Mouse (Mus musculus) thymus, adult 2 months (tissue): ENCODE measurements around the gene Sipa1l1.

ENCODE experiments used
- CTCF ChIP-seq: fragments of 200-500 bp; IDR thresholded peaks from 2 replicates; pipeline ENCODE4 v1.5.1; 2012; ENCODE audit warnings: mild to moderate bottlenecking, control low read depth, low read length, moderate library complexity, borderline replicate concordance; ENCODE audit not compliant: control insufficient read depth, poor library complexity, insufficient read depth; ENCODE audit errors: extremely low read depth
- POLR2A ChIP-seq: fragments of 200-500 bp; IDR thresholded peaks from 2 replicates; pipeline ENCODE4 v1.6.1; 2012; ENCODE audit warnings: mild to moderate bottlenecking, low read length, control low read depth, moderate library complexity; ENCODE audit not compliant: control insufficient read depth, poor library complexity, insufficient read depth; ENCODE audit errors: extremely low read depth

DNA sequence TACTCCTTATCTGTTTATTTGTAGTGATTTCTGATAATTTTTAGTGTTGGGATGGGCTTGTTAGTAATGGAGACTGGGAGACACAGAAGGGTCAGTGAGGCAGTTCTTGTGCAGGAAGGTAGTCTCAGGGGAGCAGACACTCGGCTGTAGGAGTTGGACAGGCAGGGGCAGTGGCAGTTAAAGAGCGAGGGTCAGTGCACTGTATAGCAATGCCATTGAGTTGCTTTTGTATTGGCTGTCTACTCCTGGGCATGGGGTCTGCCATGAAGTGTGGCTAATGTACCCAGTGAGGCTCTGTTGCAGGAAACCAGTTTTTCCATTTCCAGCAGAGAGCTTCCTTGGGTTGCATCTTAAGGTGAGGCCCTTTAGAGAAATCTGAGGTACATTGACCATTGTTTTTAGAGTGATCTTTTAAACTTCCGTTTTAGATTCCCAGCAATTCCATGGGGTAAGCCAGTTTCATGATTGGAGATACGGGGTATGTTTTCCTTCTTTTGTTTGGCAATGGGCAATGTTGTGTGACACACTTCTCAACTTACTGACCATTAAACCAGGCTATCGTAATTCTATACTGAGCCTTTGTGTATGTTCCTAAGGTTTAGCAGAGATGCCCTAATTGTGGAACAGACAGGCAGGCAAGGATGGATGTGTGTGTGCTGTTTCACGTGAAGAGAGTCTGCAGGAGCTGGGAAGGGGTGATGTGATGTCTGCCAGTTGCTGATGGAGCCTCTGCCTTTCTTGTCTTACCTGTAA is 47.9 kb downstream of the Sipa1l1 start:
- TF ChIP-seq CTCF = no peak
- no peak for TF ChIP-seq POLR2A
